Mouse (Mus musculus) lung, embryonic 16.5 days (tissue): ENCODE data around the gene Prss32. TPM values are rescaled to one million over a fixed set of nuclear protein-coding genes. Genes with fewer than 3 reads are reported as not detected.
A peak's percentile ranks its signal among the peaks of the same experiment; 100 is the strongest.

Experiments used
- ATAC-seq: fragments of 200-750 bp; cut with Nextera tagmentation; 2 replicates; pipeline ENCODE4 v1.8.0; 2017; ENCODE audit warnings: low read depth, mild to moderate bottlenecking, moderate library complexity
- H3K27ac ChIP-seq: fragments of 300-500 bp; sonication (generic); 2 replicates; pipeline ENCODE4 v1.5.1; 2014; ENCODE audit warnings: mild to moderate bottlenecking, control low read depth, low read length
- H3K27me3 ChIP-seq: fragments of 300-500 bp; sonication (generic); 2 replicates; pipeline ENCODE4 v1.6.1; 2014; ENCODE audit warnings: low read depth, low read length, mixed read lengths; ENCODE audit not compliant: control insufficient read depth, insufficient read depth
- H3K36me3 ChIP-seq: fragments of 300-500 bp; sonication (generic); 2 replicates; pipeline ENCODE4 v1.6.1; 2014; ENCODE audit warnings: low read length; ENCODE audit not compliant: control insufficient read depth, insufficient read depth
- H3K4me1 ChIP-seq: fragments of 300-500 bp; sonication (generic); replicated peaks from 2 replicates; pipeline ENCODE4 v1.6.1; 2014; ENCODE audit warnings: low read length, mixed read lengths; ENCODE audit not compliant: control insufficient read depth, insufficient read depth
- H3K4me2 ChIP-seq: fragments of 300-500 bp; sonication (generic); 2 replicates; pipeline ENCODE4 v1.6.1; 2014; ENCODE audit warnings: low read depth, low read length, control low read depth
- H3K4me3 ChIP-seq: fragments of 300-500 bp; sonication (generic); 2 replicates; pipeline ENCODE4 v1.5.1; 2014; ENCODE audit warnings: mild to moderate bottlenecking, low read length, control low read depth
- H3K9ac ChIP-seq: fragments of 300-500 bp; sonication (generic); 2 replicates; pipeline ENCODE4 v1.6.1; 2014; ENCODE audit warnings: low read length, control low read depth
- H3K9me3 ChIP-seq: fragments of 300-500 bp; sonication (generic); 2 replicates; pipeline ENCODE4 v1.6.1; 2016; ENCODE audit warnings: low read length; ENCODE audit not compliant: control insufficient read depth
- WGBS: fragments of 180-500 bp; shearing (Covaris S2); extraction: QIAGEN DNeasy Blood & Tissue Kit; methylation state at CpG from one replicate; pipeline ENCODE4 v1.1.7; 2014; 5-methylcytosine and 5-hydroxymethylcytosine counted together
- polyA plus RNA-seq: library from polyadenylated mRNA; unstranded; fragments of >200 nt; fragmentation: Nextera tagmentation; extraction: Ambion mirVana; gene quantifications from 2 replicates; pipeline ENCODE4 v1.2.1, GENCODE M21; 2015

Gene Prss32
- polyA plus RNA-seq, 1 experiment from 2014 or later, result not detected

DNA sequence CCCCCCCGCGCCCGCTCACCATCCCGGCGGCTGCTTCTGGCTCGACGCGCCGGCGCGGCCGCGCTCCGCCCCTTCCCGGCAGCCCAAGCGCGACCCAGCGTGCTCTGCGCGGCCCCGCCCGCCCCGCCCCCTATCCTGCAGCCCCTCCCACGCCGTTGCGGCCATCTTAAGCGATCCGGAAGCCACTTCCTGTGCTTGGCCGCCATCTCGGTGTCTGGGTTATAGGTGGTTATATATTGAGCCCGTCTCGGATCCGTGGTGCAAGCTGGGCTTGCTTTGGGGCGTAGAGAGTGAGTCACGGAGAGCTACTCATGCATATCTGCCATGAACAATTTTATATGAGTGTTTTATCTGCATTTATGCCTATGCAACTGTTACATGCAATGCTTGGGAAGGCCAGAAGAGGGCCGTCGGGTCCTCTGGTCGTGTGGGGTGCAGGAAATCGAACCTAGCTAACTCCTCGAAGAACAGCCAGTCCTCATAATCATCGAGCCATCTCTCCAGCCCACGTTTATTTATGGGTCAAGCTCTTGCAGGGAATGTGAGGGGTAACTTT is 14.5 kb upstream of the Prss32 start, which contains the start of gene Elob:
Gene Elob, minus strand, starts transcription at position 73 of the 556 bp plus-strand sequence.
- peak within 1 kb of the TSS; percentile 94 for H3K9ac ChIP-seq
- peaks cover 12% of the 10 kb centered on the region for H3K4me1 ChIP-seq
- peaks cover 24% of the 10 kb centered on the region for H3K36me3 ChIP-seq
- peak within 1 kb of the TSS; percentile 86 for H3K4me3 ChIP-seq
- peak; percentile 96 for ATAC-seq
- 0 out of 2 replicates have a peak, but pooled peaks cover 4% of the 10 kb centered on the region for H3K9me3 ChIP-seq
- peaks cover 10% of the 10 kb centered on the region for H3K27me3 ChIP-seq
- peak within 1 kb of the TSS; percentile 88 for H3K4me2 ChIP-seq
- under 1% methylated on average over 30 of the region's 42 CpGs for WGBS
- peak within 1 kb of the TSS; percentile 96 for H3K27ac ChIP-seq

DNA sequence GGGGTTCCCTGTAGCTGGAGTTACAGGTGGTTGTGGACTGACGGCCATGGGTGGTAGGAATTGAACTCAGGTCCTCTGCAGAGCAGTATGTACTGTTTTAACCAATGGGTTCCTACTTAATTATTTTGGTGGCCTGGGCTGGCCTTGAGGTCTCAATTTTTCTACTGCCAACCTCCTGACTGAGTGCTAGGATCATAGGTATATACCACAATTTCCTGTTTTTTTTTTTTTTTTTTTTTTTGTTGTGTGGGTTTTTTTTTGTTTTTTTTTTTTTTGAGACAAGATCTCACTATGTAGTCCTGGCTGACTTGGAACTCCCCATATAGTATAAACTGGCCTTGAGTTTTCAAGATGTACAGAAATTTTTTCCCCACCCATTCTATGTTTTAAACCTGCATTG is 12.5 kb upstream of the Prss32 start:
- Histone ChIP-seq H3K27ac (no peak overlapping the region), H3K27me3 (peaks cover 10% of the 10 kb centered on the region), H3K9ac (no peak overlapping the region), H3K4me2 (no peak overlapping the region), H3K4me3 (no peak overlapping the region), H3K36me3 (peaks cover 9% of the 10 kb centered on the region), H3K9me3 (0 out of 2 replicates have a peak, but pooled peaks cover 4% of the 10 kb centered on the region), H3K4me1 (peaks cover 12% of the 10 kb centered on the region)
- ATAC-seq, result no peak
- 95% methylated on average over 1 of the region's 1 CpGs for whole genome bisulfite sequencing

DNA sequence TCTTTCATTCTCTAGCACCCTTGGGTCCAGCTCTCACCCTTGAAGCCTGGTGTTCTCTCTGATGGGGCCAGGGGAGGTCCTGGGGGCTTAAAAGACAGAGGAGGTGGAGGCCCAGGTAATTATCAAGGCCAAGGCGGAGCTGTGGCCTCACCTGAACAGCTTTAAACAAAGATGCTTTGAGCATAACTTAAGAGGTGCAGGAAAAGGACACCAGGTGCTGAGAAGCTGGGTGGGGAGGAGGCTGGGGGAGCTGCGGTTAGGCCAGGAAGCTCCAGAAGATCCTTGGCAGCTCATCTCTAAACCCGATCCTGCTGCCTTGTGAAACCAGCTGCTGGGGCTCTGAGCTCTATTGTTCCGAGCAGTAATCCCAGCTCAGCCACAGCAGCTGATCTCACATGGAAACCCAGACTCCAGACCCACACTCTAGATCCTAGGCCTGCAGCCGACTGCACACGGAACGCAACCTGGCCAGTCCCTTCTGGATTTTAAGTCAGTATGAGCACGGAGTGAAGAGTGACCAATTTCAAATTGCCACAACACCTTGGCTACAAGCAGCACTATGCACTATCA is 7.6 kb upstream of the Prss32 start, which contains the start of gene Prss33:
Gene Prss33, minus strand, starts transcription at position 51 of the 570 bp plus-strand sequence.
- 66% methylated on average over 8 of the region's 8 CpGs for WGBS
- Histone ChIP-seq H3K9ac (no peak within 1 kb of the TSS), H3K4me3 (no peak within 1 kb of the TSS), H3K36me3 (no peaks in the 10 kb centered on the region), H3K27me3 (peaks cover 8% of the 10 kb centered on the region; the same call in 1 of the 2 replicates), H3K27ac (no peak within 1 kb of the TSS), H3K9me3 (no peaks in the 10 kb centered on the region), H3K4me2 (no peak within 1 kb of the TSS), H3K4me1 (no peaks in the 10 kb centered on the region)
- no peak for ATAC-seq

DNA sequence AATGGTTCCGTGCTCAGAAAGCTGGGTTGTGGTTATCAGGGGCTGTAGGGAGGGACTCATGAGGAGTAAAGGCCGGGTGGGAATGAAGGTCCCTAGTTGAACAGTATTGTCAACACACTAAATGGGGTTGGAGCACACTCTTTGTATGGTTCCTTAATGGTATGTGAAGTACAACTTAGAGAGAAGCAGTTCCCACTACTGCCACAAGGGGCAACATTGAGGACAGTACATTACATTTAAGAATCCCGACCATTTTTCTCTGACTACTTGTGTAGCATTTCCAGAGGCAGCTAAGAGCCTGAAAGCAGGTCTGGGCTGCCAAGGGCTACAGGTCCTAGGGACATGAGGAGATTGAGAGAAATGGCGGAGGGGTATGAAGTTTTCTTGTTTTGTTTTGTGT is 2.5 kb upstream of the Prss32 start:
- WGBS, result 27% methylated on average over 4 of the region's 4 CpGs
- Histone ChIP-seq H3K36me3 (no peaks in the 10 kb centered on the region), H3K27ac (no peak overlapping the region), H3K4me3 (no peak overlapping the region), H3K27me3 (no peaks in the 10 kb centered on the region), H3K4me1 (no peaks in the 10 kb centered on the region), H3K9ac (no peak overlapping the region), H3K9me3 (no peaks in the 10 kb centered on the region), H3K4me2 (no peak overlapping the region)
- 0 out of 2 replicates have a peak, but pooled peaks have one; percentile 19 for ATAC-seq

DNA sequence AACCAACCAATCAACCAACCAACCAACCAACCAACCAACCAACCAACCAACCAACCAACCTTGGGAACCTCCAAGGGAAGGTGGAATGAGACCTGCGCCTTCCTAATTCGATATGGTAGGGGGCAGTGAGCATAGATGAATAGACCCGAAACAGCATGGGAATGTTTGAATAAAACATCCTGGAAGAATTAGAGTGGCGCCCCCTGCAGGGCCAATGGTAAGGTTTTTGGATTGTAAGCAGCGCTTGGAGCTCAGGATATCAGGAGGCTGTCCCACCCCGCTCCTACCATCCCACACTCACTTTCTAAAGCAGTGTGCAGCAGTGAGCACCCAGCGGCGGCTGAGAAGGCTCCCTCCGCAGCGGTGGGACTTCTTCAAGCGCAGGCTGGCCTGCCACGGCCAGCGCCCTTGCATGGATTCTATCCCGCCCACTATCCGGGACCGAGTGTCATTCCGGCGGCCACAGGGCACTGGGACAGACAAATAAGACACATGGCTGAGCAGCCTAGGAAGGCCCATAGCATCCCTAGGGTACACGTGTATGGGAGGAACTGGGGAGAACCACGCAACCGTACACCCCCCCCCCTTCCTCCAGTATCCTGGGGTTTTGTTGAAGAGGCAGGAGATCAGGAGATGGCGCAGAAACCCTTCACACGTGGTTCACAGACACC is 379 bp upstream of the Prss32 start:
- H3K4me2 ChIP-seq, result peak overlapping the region; percentile 35; the same call in 1 of the 2 replicates
- WGBS, result 44% methylated on average over 23 of the region's 23 CpGs

DNA sequence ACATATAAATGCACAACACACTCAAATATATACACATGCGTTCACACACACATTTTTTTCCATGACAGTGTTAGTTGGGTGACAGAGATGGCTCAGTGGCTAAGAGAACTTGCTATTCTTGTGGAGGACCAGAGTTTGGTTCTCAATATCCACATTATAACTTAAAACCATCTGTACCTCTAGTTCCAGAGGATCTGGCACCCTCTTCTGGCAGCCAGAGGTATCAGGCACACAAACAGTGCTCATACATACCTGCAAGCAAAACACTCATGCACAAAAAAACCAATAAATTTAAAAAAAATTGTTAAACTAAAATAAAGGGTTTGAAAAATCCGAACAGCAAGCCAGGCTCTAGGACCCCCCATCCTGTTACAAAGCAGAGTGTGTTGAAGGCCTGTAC is 6.4 kb downstream of the Prss32 start:
- Histone ChIP-seq H3K9ac (no peak overlapping the region), H3K4me1 (no peaks in the 10 kb centered on the region), H3K27me3 (no peaks in the 10 kb centered on the region), H3K4me2 (no peak overlapping the region), H3K4me3 (no peak overlapping the region), H3K36me3 (no peaks in the 10 kb centered on the region), H3K9me3 (no peaks in the 10 kb centered on the region), H3K27ac (no peak overlapping the region)
- WGBS, result 58% methylated on average over 2 of the region's 2 CpGs
- no peak for ATAC-seq

More for the DNA sequence above, 379 bp upstream of the Prss32 start:
- H3K27ac ChIP-seq, result no peak overlapping the region
- peak; percentile 36; the same call in 1 of the 2 replicates for ATAC-seq
- H3K27me3 ChIP-seq, result no peaks in the 10 kb centered on the region
- H3K9ac ChIP-seq, result no peak overlapping the region
- H3K9me3 ChIP-seq, result no peaks in the 10 kb centered on the region
- no peak overlapping the region for H3K4me3 ChIP-seq
- no peaks in the 10 kb centered on the region for H3K4me1 ChIP-seq
- H3K36me3 ChIP-seq, result no peaks in the 10 kb centered on the region

DNA sequence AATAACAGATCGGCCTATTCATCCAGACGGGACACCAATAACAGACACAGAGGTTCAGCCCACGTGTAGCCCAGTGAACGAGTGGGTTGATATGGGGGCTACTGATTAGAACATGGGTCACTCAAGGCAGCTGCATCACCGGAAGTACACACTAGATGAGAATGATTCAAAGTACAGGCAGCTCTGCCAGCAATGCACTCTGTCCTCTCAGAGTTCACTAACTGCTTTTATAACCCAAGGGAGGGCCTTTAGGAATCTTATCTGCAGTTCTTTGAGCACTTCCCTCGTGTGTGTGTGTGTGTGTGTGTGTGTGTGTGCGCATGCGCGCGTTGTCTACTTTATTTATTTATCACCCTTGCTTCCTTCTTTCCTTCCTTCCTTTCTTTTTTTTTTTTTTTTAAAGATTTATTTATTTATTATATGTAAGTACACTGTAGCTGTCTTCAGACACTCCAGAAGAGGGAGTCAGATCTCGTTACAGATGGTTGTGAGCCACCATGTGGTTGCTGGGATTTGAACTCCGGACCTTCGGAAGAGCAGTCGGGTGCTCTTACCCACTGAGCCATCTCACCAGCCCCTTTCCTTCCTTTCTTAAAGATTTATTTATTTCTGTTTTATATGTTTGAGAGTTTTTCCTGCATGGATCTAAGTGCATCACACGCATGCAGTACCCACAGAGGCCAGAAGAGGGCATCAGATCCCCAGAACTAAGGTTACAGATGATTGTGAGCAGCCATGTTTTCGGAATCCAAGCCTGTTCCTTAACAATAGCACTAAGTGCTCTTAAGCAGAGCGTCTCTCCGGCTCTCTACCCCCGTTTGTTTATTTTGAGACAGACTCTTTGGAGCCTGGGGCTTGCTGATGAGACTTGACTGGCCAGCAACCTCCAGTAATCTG is 7.4 kb downstream of the Prss32 start:
- no peak overlapping the region for H3K9ac ChIP-seq
- WGBS, result 48% methylated on average over 18 of the region's 19 CpGs
- H3K27me3 ChIP-seq, result no peaks in the 10 kb centered on the region
- H3K4me1 ChIP-seq, result no peaks in the 10 kb centered on the region
- H3K4me2 ChIP-seq, result no peak overlapping the region
- no peaks in the 10 kb centered on the region for H3K36me3 ChIP-seq
- peak; percentile 53; the same call in 1 of the 2 replicates for ATAC-seq
- H3K27ac ChIP-seq, result no peak overlapping the region
- no peaks in the 10 kb centered on the region for H3K9me3 ChIP-seq
- H3K4me3 ChIP-seq, result no peak overlapping the region

DNA sequence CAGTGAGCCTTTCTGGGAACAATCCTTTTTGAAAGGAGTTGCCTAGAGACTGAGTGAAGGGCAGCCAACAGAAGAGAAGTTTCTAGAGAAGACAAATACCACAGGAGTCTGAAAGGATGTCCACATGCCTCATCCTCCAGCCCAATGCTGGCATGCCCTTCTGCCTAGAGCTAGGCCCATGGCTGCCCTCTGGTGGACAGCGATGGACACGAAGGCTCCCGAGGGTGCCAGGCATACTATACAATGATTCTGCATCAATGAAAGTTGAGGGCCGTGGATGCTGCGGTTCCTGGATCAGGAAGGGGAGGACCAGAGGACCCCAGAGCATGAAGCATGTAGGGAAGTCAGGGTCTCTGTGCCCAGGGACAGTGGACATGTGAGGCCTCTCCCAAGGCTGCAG is 9.6 kb downstream of the Prss32 start:
- WGBS, result 40% methylated on average over 5 of the region's 5 CpGs
- Histone ChIP-seq H3K4me2 (no peak overlapping the region), H3K4me1 (no peaks in the 10 kb centered on the region), H3K4me3 (no peak overlapping the region), H3K9ac (no peak overlapping the region), H3K9me3 (no peaks in the 10 kb centered on the region), H3K27ac (no peak overlapping the region), H3K36me3 (no peaks in the 10 kb centered on the region), H3K27me3 (no peaks in the 10 kb centered on the region)
- ATAC-seq, result peak; percentile 36; the same call in 1 of the 2 replicates
